Mouse (Mus musculus) induced T-regulatory cell, adult 2 months (primary cell): ENCODE measurements around the gene Gm7694.

Experiments
- DNase-seq: peaks from one replicate; pipeline ENCODE4 v3.0.0-alpha.2; 2012; ENCODE audit warnings: low read depth

Gene Gm7694

GRCm38 (mm10) chr1:170282415-170283129 lies 23.6 kb downstream of the Gm7694 start:
- no peak for DNase-seq

DNA sequence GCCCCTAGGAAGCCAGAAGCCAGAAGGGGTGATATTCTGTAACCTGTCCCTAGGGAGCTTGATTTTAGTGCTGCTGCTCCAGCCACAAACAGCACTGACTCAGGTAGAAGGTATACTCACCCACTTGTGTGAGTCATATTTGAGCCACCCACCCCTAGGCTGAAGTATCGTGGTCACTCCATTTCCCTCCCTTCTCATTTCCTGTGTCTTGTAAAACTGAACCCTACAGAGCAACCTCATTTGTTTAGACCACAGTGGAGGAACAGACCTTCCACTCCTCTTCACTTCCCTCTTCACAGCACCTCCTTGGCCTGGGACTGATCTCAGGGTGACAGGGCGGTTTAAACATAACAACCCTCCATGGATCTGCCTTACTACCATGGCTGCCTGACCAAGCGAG lies 29.1 kb downstream of the Gm7694 start, which contains the start of gene Sh2d1b1:
Gene Sh2d1b1 (plus strand): TSS at position 305 of the 400 bp plus-strand sequence.
- no peak for DNase-seq

GRCm38 (mm10) chr1:170273252-170273651 lies 32.9 kb downstream of the Gm7694 start:
- DNase-seq = no peak

- DNase-seq = no peak
Observed at GRCm38 (mm10) chr1:170270696-170271095, 35.4 kb downstream of the Gm7694 start.

GRCm38 (mm10) chr1:170270281-170270680 lies 35.9 kb downstream of the Gm7694 start:
- DNase-seq = no peak

DNA sequence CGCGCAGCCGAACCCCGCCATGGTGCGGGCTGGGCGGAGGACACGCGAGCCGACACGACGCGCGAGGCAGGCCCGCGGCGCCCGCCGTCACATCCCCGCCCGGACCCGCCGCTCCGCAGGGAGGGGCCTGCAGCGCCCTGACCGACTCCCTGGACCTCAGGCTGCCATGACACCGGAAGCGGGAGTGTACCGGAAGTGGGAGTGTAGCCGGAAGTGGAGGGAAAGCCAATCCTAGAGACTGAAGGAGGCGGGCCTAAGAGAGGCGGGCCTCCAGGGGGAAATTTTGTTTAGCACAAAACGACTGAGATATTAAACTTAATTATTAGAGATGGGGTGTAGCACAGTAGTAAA lies 50.6 kb downstream of the Gm7694 start:
- peak; percentile 86 for DNase-seq

- DNase-seq = no peak
Observed at GRCm38 (mm10) chr1:170254893-170255559, 51.1 kb downstream of the Gm7694 start.
